Mouse (Mus musculus): Measurements from ENCODE around the gene Ccdc102a. TPM values are rescaled to one million over a fixed set of nuclear protein-coding genes. Genes with fewer than 3 reads are reported as not detected.
"Not testable (repeated sequence)": the region's sequence is repeated elsewhere in the genome, so short reads cannot be mapped to it uniquely, and the experiment has no call there.

Gene Ccdc102a
- total RNA-seq, 2 experiments from 2014 or later = 18.1 to 19.4 TPM

GRCm38 (mm10) chr8:94874358-94874757, 43.5 kb downstream of the Ccdc102a start:
- DNase-seq = peak; percentile 82

- no peak for DNase-seq
Observed at GRCm38 (mm10) chr8:94872576-94872975, 45.3 kb downstream of the Ccdc102a start.

GRCm38 (mm10) chr8:94872156-94872555, 45.7 kb downstream of the Ccdc102a start:
- no peak for DNase-seq

- peak; percentile 69 for DNase-seq
Observed at GRCm38 (mm10) chr8:94871108-94871894, 46.6 kb downstream of the Ccdc102a start.

GRCm38 (mm10) chr8:94870474-94871107, 47.3 kb downstream of the Ccdc102a start:
- DNase-seq = peak; percentile 36

- no peak for DNase-seq
Observed at GRCm38 (mm10) chr8:94870003-94870402, 47.9 kb downstream of the Ccdc102a start.

- no peak for DNase-seq
Observed at GRCm38 (mm10) chr8:94869146-94869545, 48.8 kb downstream of the Ccdc102a start.

- no peak for DNase-seq
Observed at GRCm38 (mm10) chr8:94866921-94867320, 51.0 kb downstream of the Ccdc102a start.

- DNase-seq = no peak
Observed at GRCm38 (mm10) chr8:94865292-94865691, 52.6 kb downstream of the Ccdc102a start.

GRCm38 (mm10) chr8:94863897-94864673, 53.8 kb downstream of the Ccdc102a start:
- DNase-seq = no peak

GRCm38 (mm10) chr8:94862487-94863220, 55.2 kb downstream of the Ccdc102a start:
- DNase-seq = no peak

- DNase-seq = peak; percentile 84
Observed at GRCm38 (mm10) chr8:94861352-94861910, 56.5 kb downstream of the Ccdc102a start.

GRCm38 (mm10) chr8:94857346-94858173, 60.3 kb downstream of the Ccdc102a start, which contains the start of gene Polr2c:
Polr2c (plus strand) TSS chr8:94857450.
- DNase-seq = peak; percentile 95

- DNase-seq = no peak
Observed at GRCm38 (mm10) chr8:94857011-94857345, 60.9 kb downstream of the Ccdc102a start.

- not testable (repeated sequence) for DNase-seq
Observed at GRCm38 (mm10) chr8:94854761-94855160, 63.1 kb downstream of the Ccdc102a start.

Other genes with a start within 250 kb of the Ccdc102a start
- under 1 TPM; 0.29 to 0.56 TPM for gene Pllp, start 221.8 kb downstream of the Ccdc102a start, total RNA-seq (2021)
- not detected for gene Ccl22, start 172.5 kb downstream of the Ccdc102a start, total RNA-seq (2021)
- 1 to 10 TPM; 4.1 to 4.5 TPM for gene Cx3cl1, start 146.1 kb downstream of the Ccdc102a start, total RNA-seq (2021)
- under 1 TPM in 1 of 2 experiments, not detected in 1; 0.60 TPM for gene Ccl17, start 107.6 kb downstream of the Ccdc102a start, total RNA-seq (2021)
- gene Coq9, start 79.8 kb downstream of the Ccdc102a start, total RNA-seq (2021) = 100 to 1,000 TPM; 237 to 239 TPM
- 10 to 100 TPM; 84.5 to 91.1 TPM for gene Ciapin1, start 79.7 kb downstream of the Ccdc102a start, total RNA-seq (2021)
- gene Polr2c, start 60.6 kb downstream of the Ccdc102a start, total RNA-seq (2021) = 10 to 100 TPM; 63.3 to 74.8 TPM
- gene Dok4, start 41.8 kb downstream of the Ccdc102a start, total RNA-seq (2021) = 10 to 100 TPM; 34.2 to 39.5 TPM
- under 1 TPM; 0.12 to 0.50 TPM for gene Adgrg5, start 5.6 kb upstream of the Ccdc102a start, total RNA-seq (2021)
- 10 to 100 TPM; 22.7 to 25.6 TPM for gene Adgrg1, start 56.7 kb upstream of the Ccdc102a start, total RNA-seq (2021)
- gene Adgrg3, start 99.6 kb upstream of the Ccdc102a start, total RNA-seq (2021) = 1 to 10 TPM; 3.3 to 3.8 TPM
- not detected for gene Drc7, start 137.0 kb upstream of the Ccdc102a start, total RNA-seq (2021)
- gene Katnb1, start 163.1 kb upstream of the Ccdc102a start, total RNA-seq (2021) = 10 to 100 TPM; 13.0 to 15.0 TPM

Measured in heart, postnatal 4 days (tissue).